Mouse (Mus musculus) stomach, postnatal 0 days (tissue): ENCODE measurements around the gene Gnaz. TPM values are rescaled to one million over a fixed set of nuclear protein-coding genes. Genes with fewer than 3 reads are reported as not detected.

ENCODE experiments used
- ATAC-seq: fragments of 200-750 bp; cut with Nextera tagmentation; 2 replicates; pipeline ENCODE4 v1.8.0; 2017; ENCODE audit not compliant: low FRiP score, low TSS enrichment
- DNase-seq: peaks from one replicate; pipeline ENCODE4 v3.0.0-alpha.2; 2016; ENCODE audit warnings: low spot score
- H3K27ac ChIP-seq: fragments of 300-500 bp; sonication (generic); replicated peaks from 2 replicates; pipeline ENCODE4 v1.5.1; 2014; ENCODE audit warnings: mild to moderate bottlenecking, control low read depth
- H3K27me3 ChIP-seq: fragments of 300-500 bp; sonication (generic); 2 replicates; pipeline ENCODE4 v1.6.1; 2014; ENCODE audit warnings: low read length; ENCODE audit not compliant: control insufficient read depth, insufficient read depth
- H3K36me3 ChIP-seq: fragments of 300-500 bp; sonication (generic); 2 replicates; pipeline ENCODE4 v1.6.1; 2014; ENCODE audit warnings: low read length, mixed read lengths; ENCODE audit not compliant: control insufficient read depth, insufficient read depth
- H3K4me1 ChIP-seq: fragments of 300-500 bp; sonication (generic); replicated peaks from 2 replicates; pipeline ENCODE4 v1.6.1; 2014; ENCODE audit warnings: antibody characterized with exemption; ENCODE audit not compliant: control insufficient read depth, insufficient read depth
- H3K4me2 ChIP-seq: fragments of 300-500 bp; sonication (generic); replicated peaks from 2 replicates; pipeline ENCODE4 v1.6.1; 2014; ENCODE audit warnings: low read depth, mild to moderate bottlenecking, control low read depth, moderate library complexity
- H3K4me3 ChIP-seq: fragments of 300-500 bp; sonication (generic); 2 replicates; pipeline ENCODE4 v1.5.1; 2014; ENCODE audit warnings: low read depth, low read length, control low read depth
- H3K9ac ChIP-seq: fragments of 300-500 bp; sonication (generic); 2 replicates; pipeline ENCODE4 v1.6.1; 2014; ENCODE audit warnings: mild to moderate bottlenecking, low read length, control low read depth, mixed read lengths
- H3K9me3 ChIP-seq: fragments of 300-500 bp; sonication (generic); 2 replicates; pipeline ENCODE4 v1.6.1; 2016; ENCODE audit warnings: low read length; ENCODE audit not compliant: control insufficient read depth
- CTCF ChIP-seq: IDR thresholded peaks from 2 replicates; pipeline ENCODE4 v1.5.1; 2016; ENCODE audit warnings: antibody characterized with exemption, low read depth, mild to moderate bottlenecking, moderate library complexity
- EP300 ChIP-seq: optimal IDR thresholded peaks from 2 replicates; pipeline ENCODE3; 2016; ENCODE audit warnings: antibody characterized with exemption
- WGBS: fragments of 180-500 bp; shearing (Covaris S2); extraction: QIAGEN DNeasy Blood & Tissue Kit; methylation state at CpG from one replicate; pipeline ENCODE4 v1.1.7; 2014; 5-methylcytosine and 5-hydroxymethylcytosine counted together
- polyA plus RNA-seq: library from polyadenylated mRNA; unstranded; fragments of >200 nt; fragmentation: Nextera tagmentation; extraction: Ambion mirVana; gene quantifications from 2 replicates; pipeline ENCODE4 v1.2.1, GENCODE M21; 2015

Gnaz gene
- polyA plus RNA-seq, 1 experiment from 2014 or later = 3.4 TPM

GRCm38 (mm10) chr10:75062189-75062561, 95.2 kb downstream of the Gnaz start:
- Histone ChIP-seq H3K4me3 (peak overlapping the region; percentile 82), H3K9me3 (no peaks in the 10 kb centered on the region), H3K4me1 (peaks cover 12% of the 10 kb centered on the region; the same call in 1 of the 2 replicates), H3K9ac (peak overlapping the region; percentile 82), H3K27ac (no peak overlapping the region), H3K36me3 (no peaks in the 10 kb centered on the region), H3K27me3 (no peaks in the 10 kb centered on the region), H3K4me2 (peak overlapping the region; percentile 86)
- 26% methylated on average over 6 of the region's 6 CpGs for WGBS
- TF ChIP-seq CTCF (no peak), EP300 (no peak)
- ATAC-seq (no peak), DNase-seq (peak; percentile 31)

- H3K9ac ChIP-seq = no peak overlapping the region
- no peak overlapping the region for H3K27ac ChIP-seq
- peaks cover 12% of the 10 kb centered on the region; the same call in 1 of the 2 replicates for H3K4me1 ChIP-seq
- H3K36me3 ChIP-seq = no peaks in the 10 kb centered on the region
- peak overlapping the region; percentile 82 for H3K4me3 ChIP-seq
- ATAC-seq (no peak), DNase-seq (no peak)
- no peaks in the 10 kb centered on the region for H3K27me3 ChIP-seq
- no peak for TF ChIP-seq CTCF
- no peak for TF ChIP-seq EP300
- 33% methylated on average over 6 of the region's 6 CpGs for WGBS
- H3K9me3 ChIP-seq = no peaks in the 10 kb centered on the region
- H3K4me2 ChIP-seq = peak overlapping the region; percentile 86
Measured at GRCm38 (mm10) chr10:75062621-75063020, 95.6 kb downstream of the Gnaz start.

GRCm38 (mm10) chr10:75063301-75063965, 96.5 kb downstream of the Gnaz start:
- DNase-seq (peak; percentile 29), ATAC-seq (no peak)
- Histone ChIP-seq H3K9ac (peak overlapping the region; percentile 31; the same call in 1 of the 2 replicates), H3K4me2 (peak overlapping the region; percentile 86), H3K4me3 (0 out of 2 replicates have a peak overlapping the region, but pooled peaks have one; percentile 13), H3K9me3 (no peaks in the 10 kb centered on the region), H3K27ac (no peak overlapping the region), H3K4me1 (peaks cover 12% of the 10 kb centered on the region; the same call in 1 of the 2 replicates), H3K36me3 (no peaks in the 10 kb centered on the region), H3K27me3 (no peaks in the 10 kb centered on the region)
- TF ChIP-seq CTCF (no peak), EP300 (no peak)
- WGBS = 38% methylated on average over 12 of the region's 12 CpGs

- H3K27ac ChIP-seq = no peak overlapping the region
- no peaks in the 10 kb centered on the region for H3K27me3 ChIP-seq
- no peak overlapping the region for H3K4me3 ChIP-seq
- TF ChIP-seq EP300 = no peak
- TF ChIP-seq CTCF = no peak
- WGBS = 84% methylated on average over 6 of the region's 6 CpGs
- H3K9ac ChIP-seq = no peak overlapping the region
- peaks cover 12% of the 10 kb centered on the region; the same call in 1 of the 2 replicates for H3K4me1 ChIP-seq
- DNase-seq (no peak), ATAC-seq (no peak)
- no peak overlapping the region for H3K4me2 ChIP-seq
- H3K36me3 ChIP-seq = no peaks in the 10 kb centered on the region
- H3K9me3 ChIP-seq = no peaks in the 10 kb centered on the region
Measured at GRCm38 (mm10) chr10:75065691-75066090, 98.7 kb downstream of the Gnaz start.

Other genes starting within 250 kb of the Gnaz start
- gene Rsph14, start 65.4 kb downstream of the Gnaz start, polyA plus RNA-seq = not detected in 2 replicates
- 1.9 and 2.0 TPM in 2 replicates for gene Rab36, start 69.9 kb downstream of the Gnaz start, polyA plus RNA-seq
- gene Bcr, start 93.4 kb downstream of the Gnaz start, polyA plus RNA-seq = 4.5 and 4.7 TPM in 2 replicates
- 9.2 and 9.4 TPM in 2 replicates for gene Specc1l, start 244.9 kb downstream of the Gnaz start, polyA plus RNA-seq